Mouse (Mus musculus): ENCODE data around the gene Gm42906. TPM values are rescaled to one million over a fixed set of nuclear protein-coding genes. Genes with fewer than 3 reads are reported as not detected.

Gene Gm42906
- total RNA-seq, 2 experiments from 2014 or later = 1.6 TPM; not detected in 1

DNA sequence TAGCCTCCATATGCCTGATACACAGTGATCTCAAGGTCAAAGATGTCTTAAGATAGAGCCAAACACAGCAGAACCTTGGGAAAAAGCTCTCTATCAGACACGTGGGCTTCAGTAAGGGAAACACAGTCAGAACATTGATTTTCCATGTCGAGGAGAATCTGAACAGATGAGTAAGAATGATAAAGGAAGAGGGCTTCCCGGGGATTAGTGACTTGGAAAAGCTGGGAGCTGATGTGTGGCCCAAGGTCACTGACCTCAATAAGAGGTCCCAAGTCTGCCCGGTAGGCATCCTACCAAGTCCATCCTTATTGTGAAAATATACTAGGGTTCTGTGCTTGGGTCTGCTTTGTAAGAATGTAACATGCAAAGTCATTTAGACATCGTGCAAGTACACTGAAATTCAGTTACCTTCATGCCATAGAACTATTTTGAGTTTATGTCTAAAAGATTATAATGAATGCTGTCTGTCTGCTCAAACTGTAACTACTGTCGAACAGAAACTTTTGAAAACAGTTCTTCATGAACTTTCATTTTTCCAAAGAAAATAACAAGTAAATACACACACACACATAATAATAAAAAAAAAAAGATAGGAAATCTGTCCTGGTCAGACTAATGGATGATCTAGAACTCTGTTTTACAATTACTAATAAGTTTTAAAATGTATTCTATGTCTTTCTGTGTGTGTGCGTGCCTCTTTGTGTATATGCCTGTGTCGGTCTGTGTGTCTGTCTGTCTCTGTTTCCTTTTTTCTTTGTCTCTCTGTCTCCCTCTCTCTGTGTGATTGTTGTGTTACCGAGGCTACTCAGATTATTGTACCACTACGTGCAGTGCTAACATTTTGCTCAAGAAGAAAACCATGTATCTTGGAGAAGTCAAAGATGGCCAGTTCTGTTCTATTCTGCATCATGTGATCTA, 322.6 kb downstream of the Gm42906 start:
- no peak for DNase-seq (ENCODE audit: low spot score in 2 of 2)
- intact Hi-C loops (cut with DNase I) = no loop called here

DNA sequence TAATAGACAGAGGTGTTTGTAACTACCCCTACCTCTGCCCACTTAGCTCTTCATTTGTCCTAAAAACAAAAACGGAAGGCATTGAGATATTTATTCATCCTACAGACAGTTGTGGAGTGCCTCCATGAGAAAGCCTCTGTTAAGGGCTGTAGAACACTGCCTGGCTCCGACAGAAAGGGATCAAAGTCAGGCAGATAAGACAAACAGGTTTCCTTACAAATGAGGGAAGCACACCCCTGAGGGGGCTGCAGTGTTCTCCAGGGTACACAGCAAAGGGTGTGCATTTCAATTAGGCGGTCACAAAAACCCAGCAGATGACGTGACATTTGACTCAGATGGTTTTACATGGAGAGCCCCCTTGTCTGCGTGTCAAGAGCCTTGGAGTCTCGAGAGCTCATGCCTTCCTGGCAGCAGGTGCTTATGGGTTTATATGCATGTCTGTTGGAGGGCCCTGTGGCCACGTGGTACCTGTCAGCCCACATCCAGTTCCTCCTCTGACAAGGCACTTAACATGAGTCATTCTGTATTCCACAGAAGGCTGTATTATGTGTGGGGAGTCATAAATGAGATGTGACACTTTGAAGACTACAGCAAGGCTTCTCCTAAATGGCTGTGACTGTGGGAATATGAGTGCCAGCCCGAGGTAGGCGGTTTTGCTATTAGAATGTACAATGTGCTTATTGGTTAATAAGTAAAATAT, 323.5 kb downstream of the Gm42906 start:
- DNase-seq (ENCODE audit: low spot score in 2 of 2) = peak in 1 of 2 experiments; percentile 35
- intact Hi-C loops (cut with DNase I) = no loop called here

DNA sequence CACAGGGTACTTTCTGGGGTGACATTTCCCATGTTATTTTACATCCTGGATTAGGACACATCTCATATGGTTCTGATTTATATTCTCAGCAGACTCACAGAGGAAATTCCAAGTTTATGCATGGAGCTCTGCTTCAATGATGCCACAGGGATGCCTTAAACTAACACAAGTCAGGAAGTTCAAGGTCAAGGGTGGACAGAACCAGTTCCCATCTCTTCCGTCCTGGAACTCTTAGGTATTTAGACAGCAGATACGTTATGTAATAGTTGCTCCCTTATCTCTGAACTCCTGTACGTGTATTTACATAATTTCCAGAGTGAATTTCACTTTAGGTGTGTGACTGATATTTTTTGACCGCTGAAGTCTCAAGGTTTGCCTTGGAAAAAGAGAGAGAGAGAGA, 324.7 kb downstream of the Gm42906 start:
- intact Hi-C loops (cut with DNase I) = no loop called here
- DNase-seq (ENCODE audit: low spot score in 2 of 2) = no peak

GRCm38 (mm10) chr5:151102262-151102661, 325.7 kb downstream of the Gm42906 start:
- DNase-seq (ENCODE audit: low spot score in 2 of 2) = no peak
- intact Hi-C loops (cut with DNase I) = no loop called here

DNA sequence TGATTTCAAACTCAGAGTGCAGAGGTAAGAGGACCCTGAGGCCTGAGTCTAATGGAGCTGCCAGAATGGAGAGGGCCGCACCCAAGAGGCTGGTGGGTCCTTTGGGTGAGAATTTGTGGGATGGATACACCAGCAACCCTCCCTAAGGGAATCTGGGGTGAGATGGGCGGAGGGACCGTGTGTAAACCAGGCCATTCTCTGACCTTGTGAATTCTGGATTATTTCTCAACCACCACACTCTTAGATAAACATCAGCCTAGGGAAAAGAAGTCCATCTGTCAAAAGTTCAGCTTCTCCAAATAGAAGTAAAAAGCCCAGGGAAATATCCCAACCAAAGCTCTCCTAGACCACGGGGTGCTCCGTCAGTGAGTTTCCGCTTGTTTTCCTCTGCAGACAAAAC, 332.0 kb downstream of the Gm42906 start:
- DNase-seq (ENCODE audit: low spot score in 2 of 2) = no peak
- intact Hi-C loops (cut with DNase I) = no loop called here

- no peak for DNase-seq (ENCODE audit: low spot score in 2 of 2)
- intact Hi-C loops (cut with DNase I) = no loop called here
Observed at GRCm38 (mm10) chr5:151092886-151093665, 334.9 kb downstream of the Gm42906 start.

GRCm38 (mm10) chr5:151090996-151091395, 337.0 kb downstream of the Gm42906 start:
- DNase-seq (ENCODE audit: low spot score in 2 of 2) = no peak
- intact Hi-C loops (cut with DNase I) = no loop called here

DNA sequence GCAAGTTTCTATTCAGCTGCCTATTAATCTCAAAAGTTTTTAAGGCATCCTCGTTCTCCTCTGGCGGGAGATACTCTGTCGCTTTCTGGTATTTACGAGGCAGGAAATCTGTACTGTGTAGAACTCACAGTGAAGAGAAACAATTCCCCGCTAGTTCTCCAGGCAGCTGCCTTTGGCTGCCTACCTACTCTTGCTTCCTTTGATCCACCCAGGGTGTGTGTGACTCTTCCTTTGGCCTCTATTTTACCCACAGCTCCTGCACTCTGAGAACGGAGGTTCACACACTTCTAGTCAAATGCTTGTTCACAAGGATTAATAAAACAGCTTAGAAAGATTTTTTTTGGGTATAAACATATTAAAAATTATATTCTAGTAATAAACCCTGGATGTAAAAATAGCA, 338.8 kb downstream of the Gm42906 start:
- intact Hi-C loops (cut with DNase I) = no loop called here
- no peak for DNase-seq (ENCODE audit: low spot score in 2 of 2)

- intact Hi-C loops (cut with DNase I) = no loop called here
- no peak for DNase-seq (ENCODE audit: low spot score in 2 of 2)
Observed at GRCm38 (mm10) chr5:151086425-151087202, 341.3 kb downstream of the Gm42906 start.

DNA sequence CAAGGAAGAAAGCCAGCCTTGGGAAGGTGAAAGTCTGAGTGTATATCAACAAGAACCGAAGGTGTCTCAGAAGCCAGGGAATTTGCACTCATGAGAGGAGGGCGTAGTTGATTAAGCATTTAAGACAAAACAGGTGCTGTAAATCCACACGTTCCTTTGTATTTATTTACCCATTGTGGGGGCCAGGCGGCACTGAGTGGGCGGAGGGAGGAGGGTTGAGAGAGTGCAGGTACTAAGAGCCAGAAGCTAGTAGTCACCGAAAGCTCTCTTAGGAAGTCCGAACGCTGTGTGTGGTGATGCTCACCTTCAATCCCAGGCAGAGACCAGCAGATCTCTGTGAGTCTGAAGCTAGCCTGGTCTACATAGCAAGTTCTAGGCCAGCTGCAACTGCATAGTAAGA, 342.2 kb downstream of the Gm42906 start:
- DNase-seq (ENCODE audit: low spot score in 2 of 2) = no peak
- intact Hi-C loops (cut with DNase I) = no loop called here

DNA sequence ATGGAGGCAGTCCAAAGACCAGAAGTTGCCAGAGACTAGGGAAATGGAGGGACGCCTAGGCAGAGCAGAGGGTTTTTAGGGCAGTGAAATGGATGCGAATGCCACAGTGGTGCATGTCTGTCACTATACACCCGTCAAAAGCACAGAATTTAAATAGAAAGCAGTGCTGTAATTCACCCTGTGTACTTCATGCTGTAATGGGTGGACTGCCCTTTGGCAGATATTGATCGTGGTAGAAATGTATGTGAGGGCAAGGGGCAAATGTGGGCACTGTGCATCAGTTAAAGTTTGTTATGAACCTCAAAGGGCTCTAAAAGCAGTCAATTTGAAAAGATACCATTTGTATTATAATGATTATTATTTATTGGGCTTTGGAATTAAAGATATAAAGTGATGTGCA, 347.7 kb downstream of the Gm42906 start:
- no peak for DNase-seq (ENCODE audit: low spot score in 2 of 2)
- intact Hi-C loops (cut with DNase I) = no loop called here

- intact Hi-C loops (cut with DNase I) = loop anchor here (5.0 kb wide), 1 partner anchor 51 kb away; no protein-coding TSS in a partner anchor
- no peak for DNase-seq (ENCODE audit: low spot score in 2 of 2)
Observed at GRCm38 (mm10) chr5:151077953-151078352, 350.0 kb downstream of the Gm42906 start.

DNA sequence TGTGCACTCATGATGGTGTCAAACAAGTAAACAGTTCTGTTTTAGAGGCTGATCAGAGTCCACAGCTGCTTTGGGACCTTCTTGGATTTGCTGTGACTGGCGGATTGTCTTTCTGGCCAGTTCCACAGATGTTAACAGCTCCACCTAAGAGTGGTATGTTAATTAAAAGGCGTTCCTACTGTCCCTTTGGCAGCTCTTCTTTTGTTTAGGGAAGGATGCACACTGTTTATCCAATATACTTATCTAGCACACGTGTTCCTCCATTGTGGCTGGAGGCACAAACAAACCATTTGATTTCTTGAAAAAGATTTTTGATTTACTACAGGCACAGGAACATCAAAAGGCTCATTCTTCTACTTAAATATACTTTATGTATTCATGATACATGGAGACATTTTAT, 351.0 kb downstream of the Gm42906 start:
- DNase-seq (ENCODE audit: low spot score in 2 of 2) = no peak
- intact Hi-C loops (cut with DNase I) = loop anchor here (5.0 kb wide), 1 partner anchor 50 kb away; no protein-coding TSS in a partner anchor

GRCm38 (mm10) chr5:151074282-151074681, 353.7 kb downstream of the Gm42906 start:
- intact Hi-C loops (cut with DNase I) = no loop called here
- no peak for DNase-seq (ENCODE audit: low spot score in 2 of 2)

DNA sequence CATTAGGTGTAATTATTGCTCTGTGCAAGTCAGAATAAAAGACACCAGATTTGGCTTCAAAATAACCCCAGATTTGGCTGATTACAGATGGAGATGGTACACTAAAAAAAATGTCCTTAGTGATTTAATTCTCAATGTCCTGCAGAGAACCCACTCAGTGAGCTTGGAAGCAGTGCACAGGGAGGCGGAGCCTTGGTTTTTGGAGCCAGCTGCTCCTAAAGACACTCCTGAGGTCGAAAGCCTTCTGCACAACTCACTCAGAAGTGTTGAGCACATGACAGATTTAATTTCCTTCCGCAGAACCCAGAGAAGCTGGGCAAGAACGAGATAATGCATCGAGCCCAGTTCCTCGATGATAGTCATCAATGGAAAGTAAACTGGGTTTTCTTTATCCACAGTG, 356.5 kb downstream of the Gm42906 start:
- intact Hi-C loops (cut with DNase I) = no loop called here
- no peak for DNase-seq (ENCODE audit: low spot score in 2 of 2)

DNA sequence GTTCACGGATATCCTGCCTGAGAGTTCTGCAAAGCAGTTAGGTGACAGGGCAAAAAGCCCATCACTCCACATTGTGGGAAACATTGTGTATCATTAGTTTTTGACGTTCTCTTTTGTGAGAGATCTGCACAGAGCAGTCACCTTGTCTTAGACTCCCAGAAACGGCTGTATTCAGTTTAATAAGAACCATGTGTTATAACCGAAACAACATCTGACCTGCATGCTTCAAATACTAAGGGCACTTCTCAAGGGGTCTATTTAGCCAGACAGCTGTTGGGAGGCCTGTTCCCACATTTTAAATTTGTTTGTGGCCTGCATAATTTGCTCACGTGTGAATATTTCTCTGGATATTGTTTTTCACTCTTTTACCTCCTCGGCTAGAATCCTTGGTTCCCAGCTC, 357.1 kb downstream of the Gm42906 start:
- intact Hi-C loops (cut with DNase I) = no loop called here
- DNase-seq (ENCODE audit: low spot score in 2 of 2) = no peak

DNA sequence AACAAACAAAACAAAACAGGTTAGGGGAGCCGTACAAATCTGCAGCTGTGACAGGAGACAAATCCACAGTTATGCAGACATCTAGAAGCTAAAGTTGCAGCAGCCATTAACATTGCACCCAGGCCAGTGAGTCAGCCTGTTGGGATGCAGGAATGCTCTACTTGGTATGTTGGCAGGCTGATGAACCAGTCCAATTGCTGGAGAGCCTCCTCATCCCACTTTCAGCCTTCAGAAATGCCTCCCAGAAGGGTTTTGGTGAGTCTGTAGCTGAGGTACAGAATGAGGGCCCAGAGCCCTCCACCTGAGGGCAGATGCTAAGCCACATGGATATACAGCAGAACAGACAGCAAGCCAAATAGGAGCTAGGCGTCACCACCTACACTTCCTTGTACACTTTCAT, 358.4 kb downstream of the Gm42906 start:
- intact Hi-C loops (cut with DNase I) = no loop called here
- no peak for DNase-seq (ENCODE audit: low spot score in 2 of 2)

DNA sequence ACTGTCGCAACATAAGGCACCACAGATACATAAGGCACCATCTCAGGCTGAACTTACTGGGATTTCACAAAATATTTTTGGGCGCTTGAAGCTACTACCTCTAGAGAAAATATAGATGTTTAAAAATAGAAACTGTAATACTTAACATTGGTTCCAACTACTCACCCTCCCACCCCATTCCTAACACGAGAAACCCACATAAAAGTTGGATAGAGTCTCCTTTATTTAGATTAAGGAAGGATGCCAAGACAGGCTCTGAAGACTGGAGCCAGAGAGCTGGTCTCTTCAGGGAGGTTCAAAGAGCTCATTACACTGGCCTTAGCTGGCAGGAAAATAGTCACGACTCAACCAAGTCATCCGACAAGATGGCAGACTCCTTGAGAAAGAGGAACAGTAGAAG, 361.9 kb downstream of the Gm42906 start:
- no peak for DNase-seq (ENCODE audit: low spot score in 2 of 2)
- intact Hi-C loops (cut with DNase I) = no loop called here

GRCm38 (mm10) chr5:151065228-151065627, 362.7 kb downstream of the Gm42906 start:
- DNase-seq (ENCODE audit: low spot score in 2 of 2) = no peak
- intact Hi-C loops (cut with DNase I) = no loop called here

Measured in left cerebral cortex, postnatal 14 days (tissue).